ENCODE assay signal across 11 mouse cellular contexts in genomic region chr1:168241316-168241715, GRCm38 (mm10).
A peak's percentile ranks its signal among the peaks of the same experiment; 100 is the strongest.
DNase-seq lines count a peak whose midpoint lies in the region; ATAC-seq and TF ChIP-seq lines count a peak whose summit lies in the region.
"Had no signal": no experiment of that assay in that cellular context is flagged by ENCODE, and none has a peak within 500 bp of the region (broad histone marks: within the 10 kb centered on the region; RNA-seq: fewer than 3 reads in every experiment).

No protein-coding gene starts in this region.

- peak overlapping the region; percentile 34 for H3K27ac ChIP-seq in heart, embryonic 16.5 days (ENCODE audit: low read length)
- H3K27ac ChIP-seq in heart, adult 2 months, result no peak overlapping the region
- H3K27ac ChIP-seq in forebrain, embryonic 10.5 days, result peak overlapping the region; percentile 57
- no peak overlapping the region for H3K27ac ChIP-seq in limb, embryonic 13.5 days
- H3K27ac ChIP-seq: liver, embryonic 14.5 days had no signal

- WGBS in heart, embryonic 16.5 days, result 20% methylated on average over 7 of the region's 7 CpGs
- WGBS in heart, adult 2 months, result 48% methylated on average over 7 of the region's 7 CpGs
- WGBS in forebrain, embryonic 10.5 days, result 48% methylated on average over 7 of the region's 7 CpGs
- 23% methylated on average over 7 of the region's 7 CpGs for WGBS in limb, embryonic 13.5 days

- TF ChIP-seq POLR2A in heart, adult 2 months (IDR thresholded peaks at IDR 0.05; ENCODE audit: insufficient read depth, low read depth, low read length), result no peak
- TF ChIP-seq POLR2A in brain, embryonic 14.5 days (IDR thresholded peaks at IDR 0.05; ENCODE audit: borderline replicate concordance, extremely low read depth, insufficient read depth, insufficient read length, poor library complexity, severe bottlenecking), result no peak

- no peak overlapping the region for H3K4me3 ChIP-seq in heart, embryonic 16.5 days (ENCODE audit: low read length)
- no peak overlapping the region for H3K4me3 ChIP-seq in heart, adult 2 months
- H3K4me3 ChIP-seq in forebrain, embryonic 10.5 days, result no peak overlapping the region
- H3K4me3 ChIP-seq in limb, embryonic 13.5 days, result no peak overlapping the region
- H3K4me3 ChIP-seq: myocyte had no signal

- intact Hi-C loops in heart, adult 2 months (cut with DNase I), result no loop called here

- H3K4me1 ChIP-seq in heart, embryonic 16.5 days (ENCODE audit: control insufficient read depth, insufficient read depth, low read length), result peaks cover 59% of the 10 kb centered on the region
- H3K4me1 ChIP-seq in heart, adult 2 months (ENCODE audit: control insufficient read depth, insufficient read depth, low read length), result peaks cover 3% of the 10 kb centered on the region
- peaks cover 57% of the 10 kb centered on the region for H3K4me1 ChIP-seq in forebrain, embryonic 10.5 days
- H3K4me1 ChIP-seq in limb, embryonic 13.5 days, result peaks cover 52% of the 10 kb centered on the region

- H3K9ac ChIP-seq in heart, embryonic 16.5 days (ENCODE audit: low read length), result peak overlapping the region; percentile 33; the same call in 1 of the 2 replicates
- no peak overlapping the region for H3K9ac ChIP-seq in heart, adult 2 months (ENCODE audit: low read depth, low read length)
- no peak overlapping the region for H3K9ac ChIP-seq in limb, embryonic 13.5 days
- H3K9ac ChIP-seq: liver, embryonic 14.5 days had no signal

- TF ChIP-seq CTCF in heart, adult 2 months (IDR thresholded peaks at IDR 0.05), result no peak
- no peak for TF ChIP-seq CTCF in brain, embryonic 14.5 days (IDR thresholded peaks at IDR 0.05; ENCODE audit: borderline replicate concordance, extremely low read depth, insufficient read depth, insufficient read length)

- no peaks in the 10 kb centered on the region for H3K36me3 ChIP-seq in heart, embryonic 16.5 days (ENCODE audit: control insufficient read depth, insufficient read depth)
- no peaks in the 10 kb centered on the region; the same call in 1 of the 2 replicates for H3K36me3 ChIP-seq in heart, adult 2 months (ENCODE audit: control insufficient read depth, insufficient read depth, low read length)
- peaks cover under 1% of the 10 kb centered on the region; the same call in 1 of the 2 replicates for H3K36me3 ChIP-seq in forebrain, embryonic 10.5 days (replicated peaks)
- no peaks in the 10 kb centered on the region for H3K36me3 ChIP-seq in limb, embryonic 13.5 days

- DNase-seq in heart, adult 2 months, result no peak
- DNase-seq in brain, embryonic 14.5 days (ENCODE audit: low read depth), result peak; percentile 83
- DNase-seq in forebrain, embryonic 10.5 days (ENCODE audit: extremely low spot score, low spot score), result no peak
- no peak for DNase-seq in adrenal gland, postnatal 4 days (ENCODE audit: low spot score in 2 of 2)
- no peak for DNase-seq in adrenal gland, adult (ENCODE audit: inconsistent age in 2 of 2, low spot score in 1 of 2)
- DNase-seq in frontal cortex, postnatal 10 days (ENCODE audit: low spot score in 2 of 2), result no peak
- DNase-seq: gastrocnemius, postnatal 14 days had no signal

- no peak for TF ChIP-seq EP300 in heart, adult 2 months (IDR thresholded peaks at IDR 0.05; ENCODE audit: insufficient read depth, low read depth, low read length)

- H3K9me3 ChIP-seq in heart, embryonic 16.5 days (replicated peaks; ENCODE audit: control insufficient read depth, low read length), result no peaks in the 10 kb centered on the region
- no peaks in the 10 kb centered on the region for H3K9me3 ChIP-seq in forebrain, embryonic 10.5 days
- H3K9me3 ChIP-seq in limb, embryonic 13.5 days, result no peaks in the 10 kb centered on the region

- ATAC-seq in heart, embryonic 16.5 days (replicated peaks; ENCODE audit: extremely low read depth, insufficient read depth, low FRiP score), result no peak
- no peak for ATAC-seq in limb, embryonic 13.5 days (ENCODE audit: low FRiP score, low read depth)

- peak overlapping the region; percentile 27 for H3K4me2 ChIP-seq in heart, embryonic 16.5 days (ENCODE audit: low read depth, low read length)
- H3K4me2 ChIP-seq in limb, embryonic 13.5 days (replicated peaks), result peak overlapping the region; percentile 38

- H3K79me2 ChIP-seq in heart, adult 2 months (replicated peaks; ENCODE audit: control insufficient read depth, insufficient read depth, low read length), result no peaks in the 10 kb centered on the region; the same call in 1 of the 2 replicates

- H3K27me3 ChIP-seq in heart, embryonic 16.5 days (ENCODE audit: control insufficient read depth, insufficient read depth, low read length), result no peaks in the 10 kb centered on the region
- H3K27me3 ChIP-seq in heart, adult 2 months (ENCODE audit: control insufficient read depth, insufficient read depth, low read length), result no peaks in the 10 kb centered on the region
- no peaks in the 10 kb centered on the region for H3K27me3 ChIP-seq in forebrain, embryonic 10.5 days (ENCODE audit: poor library complexity, severe bottlenecking)
- no peaks in the 10 kb centered on the region for H3K27me3 ChIP-seq in limb, embryonic 13.5 days

Comparison
In these comparisons a context has a peak if more than half of its experiments do, and no peak if none do; other contexts are left out.
1. H3K27ac ChIP-seq: peak in heart, embryonic 16.5 days (single experiment) and forebrain, embryonic 10.5 days (single experiment); none in heart, adult 2 months (single experiment) and limb, embryonic 13.5 days (single experiment).